Mouse (Mus musculus) forebrain, embryonic 15.5 days (tissue): Measurements from ENCODE around the gene Gpr19. TPM values are rescaled to one million over a fixed set of nuclear protein-coding genes. Genes with fewer than 3 reads are reported as not detected.

Source experiments
- ATAC-seq: fragments of 200-750 bp; cut with Nextera tagmentation; replicated peaks from 2 replicates; pipeline ENCODE4 v1.8.0; 2017; ENCODE audit warnings: mild to moderate bottlenecking, moderate TSS enrichment, moderate library complexity
- H3K27ac ChIP-seq: fragments of 300-500 bp; sonication (generic); replicated peaks from 2 replicates; pipeline ENCODE4 v1.5.1; 2015; ENCODE audit warnings: mild to moderate bottlenecking, inconsistent platforms
- H3K27me3 ChIP-seq: fragments of 300-500 bp; sonication (generic); 2 replicates; pipeline ENCODE4 v1.6.1; 2015; ENCODE audit warnings: inconsistent platforms
- H3K36me3 ChIP-seq: fragments of 300-500 bp; sonication (generic); 2 replicates; pipeline ENCODE4 v1.6.1; 2015; ENCODE audit warnings: mild to moderate bottlenecking, inconsistent platforms
- H3K4me1 ChIP-seq: fragments of 300-500 bp; sonication (generic); 2 replicates; pipeline ENCODE4 v1.6.1; 2015; ENCODE audit warnings: inconsistent platforms
- H3K4me2 ChIP-seq: fragments of 300-500 bp; sonication (generic); replicated peaks from 2 replicates; pipeline ENCODE4 v1.6.1; 2015; ENCODE audit warnings: mild to moderate bottlenecking, inconsistent platforms
- H3K4me3 ChIP-seq: fragments of 300-500 bp; sonication (generic); 2 replicates; pipeline ENCODE4 v1.5.1; 2015; ENCODE audit warnings: mild to moderate bottlenecking, inconsistent platforms
- H3K9ac ChIP-seq: fragments of 300-500 bp; sonication (generic); replicated peaks from 2 replicates; pipeline ENCODE4 v1.6.1; 2015; ENCODE audit warnings: mild to moderate bottlenecking, inconsistent platforms
- H3K9me3 ChIP-seq: fragments of 300-500 bp; sonication (generic); 2 replicates; pipeline ENCODE4 v1.6.1; 2016; ENCODE audit warnings: inconsistent platforms
- WGBS: fragments of 180-500 bp; shearing (Covaris S2); methylation state at CpG from one replicate; pipeline ENCODE4 v1.1.7; 2015; ENCODE audit warnings: mixed read lengths; 5-methylcytosine and 5-hydroxymethylcytosine counted together
- polyA plus RNA-seq: library from polyadenylated mRNA; unstranded; fragments of >200 nt; fragmentation: Nextera tagmentation; extraction: Ambion mirVana; gene quantifications from 2 replicates; pipeline ENCODE4 v1.2.1, GENCODE M21; 2015

The Gpr19 gene
- polyA plus RNA-seq, 1 experiment from 2014 or later, result 47.7 TPM

GRCm38 (mm10) chr6:134879556-134879955 is 18.8 kb downstream of the Gpr19 start:
- H3K4me1 ChIP-seq, result peaks cover 33% of the 10 kb centered on the region
- peaks cover 9% of the 10 kb centered on the region; the same call in 1 of the 2 replicates for H3K36me3 ChIP-seq
- H3K27ac ChIP-seq, result no peak overlapping the region
- ATAC-seq, result no peak
- H3K9ac ChIP-seq, result no peak overlapping the region
- H3K9me3 ChIP-seq, result no peaks in the 10 kb centered on the region
- H3K4me3 ChIP-seq, result no peak overlapping the region
- no peak overlapping the region for H3K4me2 ChIP-seq
- WGBS, result 72% methylated on average over 5 of the region's 5 CpGs
- no peaks in the 10 kb centered on the region for H3K27me3 ChIP-seq

GRCm38 (mm10) chr6:134877892-134878291 is 20.5 kb downstream of the Gpr19 start:
- no peak for ATAC-seq
- WGBS, result 71% methylated on average over 1 of the region's 1 CpGs

GRCm38 (mm10) chr6:134877276-134877675 is 21.1 kb downstream of the Gpr19 start:
- H3K4me3 ChIP-seq, result no peak overlapping the region
- H3K9me3 ChIP-seq, result no peaks in the 10 kb centered on the region
- no peak overlapping the region for H3K9ac ChIP-seq
- 98% methylated on average over 4 of the region's 4 CpGs for WGBS
- peaks cover 22% of the 10 kb centered on the region for H3K4me1 ChIP-seq
- no peaks in the 10 kb centered on the region for H3K27me3 ChIP-seq
- peaks cover 14% of the 10 kb centered on the region; the same call in 1 of the 2 replicates for H3K36me3 ChIP-seq
- H3K4me2 ChIP-seq, result no peak overlapping the region
- ATAC-seq, result no peak
- H3K27ac ChIP-seq, result no peak overlapping the region

More at GRCm38 (mm10) chr6:134877892-134878291, 20.5 kb downstream of the Gpr19 start:
- no peak overlapping the region for H3K9ac ChIP-seq
- peaks cover 15% of the 10 kb centered on the region; the same call in 1 of the 2 replicates for H3K36me3 ChIP-seq
- no peak overlapping the region for H3K4me2 ChIP-seq
- no peak overlapping the region for H3K27ac ChIP-seq
- H3K27me3 ChIP-seq, result no peaks in the 10 kb centered on the region
- no peak overlapping the region for H3K4me3 ChIP-seq
- peaks cover 22% of the 10 kb centered on the region for H3K4me1 ChIP-seq
- no peaks in the 10 kb centered on the region for H3K9me3 ChIP-seq

- peaks cover 22% of the 10 kb centered on the region for H3K4me1 ChIP-seq
- H3K4me3 ChIP-seq, result no peak overlapping the region
- 77% methylated on average over 6 of the region's 6 CpGs for WGBS
- H3K9ac ChIP-seq, result no peak overlapping the region
- ATAC-seq, result no peak
- H3K27ac ChIP-seq, result no peak overlapping the region
- no peaks in the 10 kb centered on the region for H3K9me3 ChIP-seq
- H3K27me3 ChIP-seq, result no peaks in the 10 kb centered on the region
- 0 out of 2 replicates have a peak, but pooled peaks cover 9% of the 10 kb centered on the region for H3K36me3 ChIP-seq
- no peak overlapping the region for H3K4me2 ChIP-seq
These were observed 21.6 kb downstream of the Gpr19 start for GRCm38 (mm10) chr6:134876795-134877194.

- H3K4me2 ChIP-seq, result no peak overlapping the region
- ATAC-seq, result no peak
- no peak overlapping the region for H3K9ac ChIP-seq
- H3K4me3 ChIP-seq, result no peak overlapping the region
- 87% methylated on average over 2 of the region's 2 CpGs for WGBS
- no peaks in the 10 kb centered on the region for H3K27me3 ChIP-seq
- H3K27ac ChIP-seq, result no peak overlapping the region
- H3K4me1 ChIP-seq, result no peaks in the 10 kb centered on the region
- no peaks in the 10 kb centered on the region for H3K9me3 ChIP-seq
- H3K36me3 ChIP-seq, result peaks cover 38% of the 10 kb centered on the region
These were observed 25.4 kb downstream of the Gpr19 start for GRCm38 (mm10) chr6:134873018-134873417.

- no peak for ATAC-seq
- H3K9me3 ChIP-seq, result no peaks in the 10 kb centered on the region
- peaks cover 46% of the 10 kb centered on the region for H3K36me3 ChIP-seq
- no peak overlapping the region for H3K9ac ChIP-seq
- WGBS, result 95% methylated on average over 2 of the region's 2 CpGs
- no peak overlapping the region for H3K4me2 ChIP-seq
- H3K27me3 ChIP-seq, result no peaks in the 10 kb centered on the region
- no peak overlapping the region for H3K27ac ChIP-seq
- H3K4me1 ChIP-seq, result no peaks in the 10 kb centered on the region
- H3K4me3 ChIP-seq, result no peak overlapping the region
These were observed 26.1 kb downstream of the Gpr19 start for GRCm38 (mm10) chr6:134872236-134872635.

GRCm38 (mm10) chr6:134870887-134871286 is 27.5 kb downstream of the Gpr19 start:
- H3K36me3 ChIP-seq, result peaks cover 54% of the 10 kb centered on the region
- no peak overlapping the region for H3K4me2 ChIP-seq
- no peak for ATAC-seq
- no peaks in the 10 kb centered on the region for H3K27me3 ChIP-seq
- no peak overlapping the region for H3K27ac ChIP-seq
- H3K9me3 ChIP-seq, result no peaks in the 10 kb centered on the region
- 93% methylated on average over 4 of the region's 4 CpGs for WGBS
- H3K9ac ChIP-seq, result no peak overlapping the region
- H3K4me3 ChIP-seq, result no peak overlapping the region
- no peaks in the 10 kb centered on the region for H3K4me1 ChIP-seq

GRCm38 (mm10) chr6:134870209-134870742 is 28.1 kb downstream of the Gpr19 start:
- WGBS, result 88% methylated on average over 12 of the region's 12 CpGs
- Histone ChIP-seq H3K4me1 (no peaks in the 10 kb centered on the region), H3K4me2 (no peak overlapping the region), H3K36me3 (peaks cover 55% of the 10 kb centered on the region), H3K4me3 (no peak overlapping the region), H3K27ac (no peak overlapping the region), H3K27me3 (no peaks in the 10 kb centered on the region), H3K9ac (no peak overlapping the region), H3K9me3 (no peaks in the 10 kb centered on the region)
- ATAC-seq, result no peak

- H3K9ac ChIP-seq, result no peak overlapping the region
- no peaks in the 10 kb centered on the region for H3K27me3 ChIP-seq
- no peaks in the 10 kb centered on the region for H3K9me3 ChIP-seq
- WGBS, result 90% methylated on average over 3 of the region's 3 CpGs
- H3K4me2 ChIP-seq, result no peak overlapping the region
- no peak overlapping the region for H3K27ac ChIP-seq
- H3K36me3 ChIP-seq, result peaks cover 49% of the 10 kb centered on the region
- no peak for ATAC-seq
- H3K4me1 ChIP-seq, result peaks cover 10% of the 10 kb centered on the region
- no peak overlapping the region for H3K4me3 ChIP-seq
These were observed 31.1 kb downstream of the Gpr19 start for GRCm38 (mm10) chr6:134867325-134867724.

- Histone ChIP-seq H3K4me1 (peaks cover 17% of the 10 kb centered on the region), H3K4me3 (no peak overlapping the region), H3K4me2 (no peak overlapping the region), H3K9me3 (no peaks in the 10 kb centered on the region), H3K27ac (no peak overlapping the region), H3K27me3 (no peaks in the 10 kb centered on the region), H3K9ac (no peak overlapping the region), H3K36me3 (peaks cover 49% of the 10 kb centered on the region)
- ATAC-seq, result no peak
- WGBS, result 96% methylated on average over 7 of the region's 7 CpGs
These were observed 32.3 kb downstream of the Gpr19 start for GRCm38 (mm10) chr6:134866113-134866512.

- Histone ChIP-seq H3K9ac (peak overlapping the region; percentile 38), H3K36me3 (peaks cover 26% of the 10 kb centered on the region), H3K4me1 (peaks cover 17% of the 10 kb centered on the region), H3K4me2 (peak overlapping the region; percentile 48), H3K9me3 (no peaks in the 10 kb centered on the region), H3K27me3 (no peaks in the 10 kb centered on the region), H3K4me3 (peak overlapping the region; percentile 34), H3K27ac (peak overlapping the region; percentile 77)
- WGBS, result under 1% methylated on average over 19 of the region's 19 CpGs
- peak; percentile 94 for ATAC-seq
These were observed 35.2 kb downstream of the Gpr19 start for GRCm38 (mm10) chr6:134863146-134863545.

GRCm38 (mm10) chr6:134862671-134863104 is 35.7 kb downstream of the Gpr19 start:
- Histone ChIP-seq H3K36me3 (peaks cover 21% of the 10 kb centered on the region), H3K27me3 (no peaks in the 10 kb centered on the region), H3K4me3 (peak overlapping the region; percentile 34), H3K9ac (peak overlapping the region; percentile 38), H3K9me3 (no peaks in the 10 kb centered on the region), H3K4me1 (peaks cover 17% of the 10 kb centered on the region), H3K4me2 (peak overlapping the region; percentile 48), H3K27ac (peak overlapping the region; percentile 77)
- peak; percentile 77 for ATAC-seq
- 8% methylated on average over 13 of the region's 13 CpGs for WGBS

GRCm38 (mm10) chr6:134861386-134861785 is 37.0 kb downstream of the Gpr19 start:
- Histone ChIP-seq H3K4me2 (no peak overlapping the region), H3K9me3 (no peaks in the 10 kb centered on the region)
- 89% methylated on average over 12 of the region's 12 CpGs for WGBS

More at GRCm38 (mm10) chr6:134861386-134861785, 37.0 kb downstream of the Gpr19 start:
- H3K4me1 ChIP-seq, result peaks cover 17% of the 10 kb centered on the region
- H3K9ac ChIP-seq, result no peak overlapping the region
- ATAC-seq, result no peak
- H3K27me3 ChIP-seq, result no peaks in the 10 kb centered on the region
- H3K4me3 ChIP-seq, result no peak overlapping the region
- H3K27ac ChIP-seq, result no peak overlapping the region
- H3K36me3 ChIP-seq, result peaks cover 11% of the 10 kb centered on the region; the same call in 1 of the 2 replicates
